Mouse (Mus musculus) spleen, postnatal 36 days (tissue): ENCODE results near the gene Ptprm.

Source experiments
- DNase-seq, 2 experiments: peaks; one replicate each; pipeline ENCODE4 v3.0.0; 2022; ENCODE audit warnings: low spot score in 2 of 2, mixed read lengths in 1 of 2

Ptprm gene

DNA sequence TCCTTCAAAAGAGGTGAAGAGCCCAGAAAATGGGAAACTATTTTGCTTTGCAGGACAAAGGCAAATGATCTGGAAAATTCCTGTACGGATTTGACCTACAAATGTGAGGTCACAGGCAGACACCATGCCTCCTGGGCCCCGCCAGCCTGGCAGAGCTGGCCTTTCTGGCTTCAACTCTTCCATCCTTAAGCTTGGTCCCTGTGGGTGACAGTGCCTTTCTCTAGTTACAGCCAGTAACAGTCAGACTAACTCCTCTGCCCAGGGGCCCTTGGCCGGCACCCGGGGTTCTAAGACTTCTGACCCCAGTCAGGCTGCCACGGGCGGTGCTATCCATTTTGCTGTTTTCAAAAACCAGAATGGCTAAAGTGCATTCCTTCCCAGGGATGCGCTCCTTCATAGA lies 217.4 kb downstream of the Ptprm start:
- DNase-seq = no peak

- no peak for DNase-seq
Observed at GRCm38 (mm10) chr17:67136421-67136820, 217.8 kb downstream of the Ptprm start.

GRCm38 (mm10) chr17:67134235-67134634 lies 220.0 kb downstream of the Ptprm start:
- no peak for DNase-seq

- no peak for DNase-seq
Observed at GRCm38 (mm10) chr17:67133440-67134103, 220.7 kb downstream of the Ptprm start.

- DNase-seq = no peak
Observed at GRCm38 (mm10) chr17:67133026-67133425, 221.2 kb downstream of the Ptprm start.

- no peak for DNase-seq
Observed at GRCm38 (mm10) chr17:67127530-67127929, 226.7 kb downstream of the Ptprm start.

DNA sequence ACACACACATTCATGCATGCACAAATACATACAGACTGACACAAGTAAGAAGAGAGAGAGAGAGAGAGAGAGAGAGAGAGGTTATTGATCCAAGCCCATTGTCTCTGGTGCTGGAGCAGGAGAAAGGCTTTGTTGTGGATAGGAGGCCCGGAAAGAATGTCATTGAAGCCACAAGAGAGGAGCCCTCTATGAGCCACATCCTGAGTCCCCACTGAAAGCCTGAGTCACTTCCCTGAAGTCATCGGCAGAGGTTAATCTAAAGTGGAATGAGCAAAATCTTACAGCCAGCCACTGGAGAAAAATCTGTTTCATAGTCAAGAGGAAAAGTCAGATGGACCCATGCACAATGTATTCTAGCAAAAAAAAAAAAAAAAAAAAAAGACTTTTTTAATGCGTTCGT lies 228.7 kb downstream of the Ptprm start:
- no peak for DNase-seq

GRCm38 (mm10) chr17:67124294-67124693 lies 230.0 kb downstream of the Ptprm start:
- DNase-seq = no peak

GRCm38 (mm10) chr17:67123722-67124121 lies 230.5 kb downstream of the Ptprm start:
- DNase-seq = no peak

GRCm38 (mm10) chr17:67120863-67121262 lies 233.4 kb downstream of the Ptprm start:
- no peak for DNase-seq

DNA sequence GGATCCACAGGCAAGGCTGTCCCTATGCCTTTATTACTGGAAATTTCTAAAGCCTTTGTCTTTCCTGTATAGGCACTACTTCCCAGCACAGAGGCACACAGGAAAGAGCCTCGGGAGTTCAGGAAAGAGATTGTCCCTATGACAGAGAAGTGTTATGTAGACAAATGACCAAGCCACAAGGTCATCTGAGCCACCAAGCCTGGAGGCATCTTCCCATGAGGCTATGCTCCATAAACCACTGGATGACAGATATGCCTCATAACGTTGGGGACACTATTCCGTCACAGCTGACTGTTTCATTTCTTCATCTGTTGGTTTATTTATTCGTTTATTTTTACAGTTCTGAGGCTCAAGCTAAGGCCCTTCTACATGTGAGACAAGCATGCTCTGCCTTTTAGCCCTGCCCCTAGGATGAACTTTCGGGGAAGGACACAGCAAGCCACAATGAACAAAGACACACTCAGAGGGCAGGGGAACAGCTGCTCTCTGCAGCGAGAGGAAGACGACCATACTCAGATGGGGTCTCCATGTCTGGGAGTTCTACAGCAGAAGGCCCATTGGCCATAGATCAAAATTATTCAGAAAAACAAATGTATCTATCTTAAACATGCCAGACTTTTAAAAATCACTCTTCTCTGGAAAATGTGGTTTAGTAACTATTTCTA lies 235.4 kb downstream of the Ptprm start:
- DNase-seq = no peak

DNA sequence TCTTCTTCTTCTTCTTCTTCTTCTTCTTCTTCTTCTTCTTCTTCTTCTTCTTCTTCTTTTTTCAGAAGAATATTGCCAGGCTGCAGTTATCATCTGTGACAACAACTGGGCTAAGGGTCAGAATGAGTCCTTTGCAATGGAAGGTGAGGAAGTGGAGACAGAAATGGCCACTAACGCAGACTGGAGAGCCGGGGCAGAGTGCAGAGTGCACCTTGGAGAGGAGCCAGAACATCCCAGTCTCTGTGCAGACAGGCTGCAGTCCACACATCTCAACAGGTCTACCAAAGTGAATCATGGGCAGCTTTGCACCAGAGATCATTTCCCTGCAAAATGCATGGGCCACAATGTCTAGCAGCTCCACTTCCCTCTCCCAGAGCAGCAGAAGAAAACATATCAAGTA lies 239.4 kb downstream of the Ptprm start:
- no peak for DNase-seq

GRCm38 (mm10) chr17:67112679-67113078 lies 241.6 kb downstream of the Ptprm start:
- no peak for DNase-seq

GRCm38 (mm10) chr17:67106176-67106575 lies 248.1 kb downstream of the Ptprm start:
- no peak for DNase-seq

DNA sequence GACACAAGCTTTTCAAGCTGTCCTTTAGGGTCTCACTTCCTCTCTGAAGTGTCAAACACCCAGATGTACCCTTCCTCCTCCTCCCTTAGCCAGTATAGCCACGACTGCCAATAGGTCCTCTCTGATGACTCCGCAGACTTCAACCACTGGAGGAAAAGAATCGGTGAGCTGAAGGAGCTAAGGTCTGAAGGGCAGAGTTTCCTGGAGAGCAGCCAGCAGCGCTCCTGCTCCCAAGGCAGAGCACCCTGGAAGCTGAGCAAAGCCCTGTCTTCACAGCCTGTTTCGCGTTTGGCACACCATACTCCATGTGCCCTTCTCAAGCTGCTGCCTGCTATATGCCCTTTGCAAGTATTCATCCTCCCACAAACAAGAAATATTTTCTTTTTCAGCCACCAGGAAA lies 252.2 kb downstream of the Ptprm start:
- no peak for DNase-seq

DNA sequence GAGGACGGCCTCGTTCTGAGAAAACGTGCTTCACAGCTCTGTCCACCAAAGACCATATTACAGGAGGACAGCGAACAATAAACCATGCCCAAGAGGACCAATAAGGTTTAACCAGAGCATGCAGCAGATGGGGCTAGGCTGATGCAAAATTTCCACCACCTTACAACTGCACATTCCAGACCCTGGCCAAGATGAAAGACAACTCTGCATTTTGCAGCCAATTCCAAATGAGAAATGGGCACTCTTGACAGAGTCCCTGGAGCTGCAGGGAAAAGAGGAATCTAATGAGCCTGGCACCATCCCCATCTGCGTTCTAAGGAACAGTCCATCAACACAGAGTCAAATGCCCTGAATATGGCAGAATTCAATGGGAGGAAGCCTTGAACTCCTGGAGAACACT lies 263.3 kb downstream of the Ptprm start:
- no peak for DNase-seq

GRCm38 (mm10) chr17:67090153-67090552 lies 264.1 kb downstream of the Ptprm start:
- DNase-seq = no peak

- DNase-seq = no peak
Observed at GRCm38 (mm10) chr17:67089611-67090010, 264.6 kb downstream of the Ptprm start.

- DNase-seq = no peak
Observed at GRCm38 (mm10) chr17:67087585-67087984, 266.7 kb downstream of the Ptprm start.

DNA sequence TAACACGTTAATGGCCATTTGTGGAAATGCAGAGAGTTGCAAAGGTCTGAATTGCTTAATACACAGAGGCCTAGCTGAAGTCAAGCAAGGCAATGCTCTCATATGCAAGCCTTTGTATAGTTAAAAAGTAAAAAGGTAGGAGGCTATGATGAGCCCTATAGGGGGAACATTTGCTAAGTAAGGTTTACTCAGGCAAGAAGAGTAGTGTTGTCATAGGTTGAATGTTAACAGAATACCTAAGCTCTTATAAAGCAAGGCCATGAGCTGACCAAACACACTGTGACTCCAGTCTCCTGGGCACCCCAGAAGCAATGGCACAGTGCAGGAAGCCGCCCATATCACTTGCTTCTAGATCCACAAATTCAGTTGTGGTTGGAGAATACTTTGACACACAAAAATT lies 267.4 kb downstream of the Ptprm start:
- no peak for DNase-seq

DNA sequence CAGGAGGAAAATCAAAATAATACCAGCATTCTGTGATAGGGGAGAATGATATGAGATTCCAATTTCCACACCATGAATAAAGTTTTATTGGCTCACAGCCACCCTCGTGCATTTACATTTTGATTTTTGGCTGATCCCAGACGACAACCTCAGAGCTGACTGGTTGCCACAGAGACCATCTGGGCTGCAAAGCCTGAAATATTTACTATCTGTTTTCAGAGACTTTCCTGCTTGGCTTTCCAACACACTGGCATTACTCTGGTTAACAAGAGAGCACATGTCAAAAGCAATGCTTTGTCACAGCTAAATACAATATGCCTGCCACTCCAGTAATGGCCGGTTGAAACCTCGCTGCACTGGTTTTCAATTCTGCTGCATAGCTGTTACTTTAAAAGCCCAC lies 269.8 kb downstream of the Ptprm start:
- no peak for DNase-seq

GRCm38 (mm10) chr17:67084093-67084492 lies 270.2 kb downstream of the Ptprm start:
- no peak for DNase-seq

GRCm38 (mm10) chr17:67079570-67079969 lies 274.7 kb downstream of the Ptprm start:
- DNase-seq = no peak

GRCm38 (mm10) chr17:67073580-67073979 lies 280.7 kb downstream of the Ptprm start:
- DNase-seq = no peak
